Mouse (Mus musculus): Measurements from ENCODE around the gene H2-T22. TPM values are rescaled to one million over a fixed set of nuclear protein-coding genes. Genes with fewer than 3 reads are reported as not detected.
"Not testable (repeated sequence)": the region's sequence is repeated elsewhere in the genome, so short reads cannot be mapped to it uniquely, and the experiment has no call there.

The H2-T22 gene
- 18.8 and 21.1 TPM in 2 replicates for polyA plus RNA-seq (2015; fragmentation: Nextera tagmentation; extraction: Ambion mirVana)

DNA sequence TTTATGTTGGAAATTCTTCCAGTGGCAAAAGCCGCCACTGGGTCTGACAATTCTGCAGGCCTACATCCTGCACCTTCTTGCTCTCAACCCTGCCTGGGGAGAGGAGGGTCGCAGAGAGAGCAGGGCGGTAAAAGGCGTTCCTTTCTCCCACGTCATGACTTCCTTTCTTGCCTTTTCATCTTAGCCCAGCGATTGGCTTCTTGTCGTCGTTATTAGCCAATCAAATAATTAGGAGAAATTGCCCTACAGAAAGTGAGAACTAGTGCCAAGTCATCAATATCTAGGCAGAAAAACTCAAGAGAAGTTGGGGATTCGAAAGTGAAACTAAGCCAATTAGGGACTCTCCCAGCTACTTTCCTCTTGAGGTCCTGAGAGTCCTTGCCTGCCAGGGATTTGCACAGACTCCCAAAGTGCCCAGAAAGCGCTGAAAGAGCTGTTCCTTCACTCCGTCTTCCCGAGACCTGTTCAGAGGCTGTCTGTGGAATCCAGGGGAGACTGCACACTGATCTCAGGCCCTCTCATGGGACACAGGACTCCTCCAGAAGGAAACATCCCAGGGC lies at the start of gene H2-T22, which contains the start of gene Gm6034:
H2-T22 (minus strand) TSS at position 138 of the 560 bp plus-strand sequence.
Gm6034 (plus strand) TSS at position 352 of the 560 bp plus-strand sequence.
- H3K36me3 ChIP-seq, H3K27ac ChIP-seq, H3K27me3 ChIP-seq, H3K9me3 ChIP-seq, H3K4me1 ChIP-seq: not testable (repeated sequence)
- peak within 1 kb of the TSS; percentile 77 for H3K4me2 ChIP-seq (replicated peaks)
- peak within 1 kb of the TSS; percentile 45 for H3K4me3 ChIP-seq
- peak within 1 kb of the TSS; percentile 63 for H3K9ac ChIP-seq
- 1% methylated on average over 12 of the region's 12 CpGs for WGBS
- ATAC-seq (ENCODE audit: low FRiP score, low read depth) = peak; percentile 98

DNA sequence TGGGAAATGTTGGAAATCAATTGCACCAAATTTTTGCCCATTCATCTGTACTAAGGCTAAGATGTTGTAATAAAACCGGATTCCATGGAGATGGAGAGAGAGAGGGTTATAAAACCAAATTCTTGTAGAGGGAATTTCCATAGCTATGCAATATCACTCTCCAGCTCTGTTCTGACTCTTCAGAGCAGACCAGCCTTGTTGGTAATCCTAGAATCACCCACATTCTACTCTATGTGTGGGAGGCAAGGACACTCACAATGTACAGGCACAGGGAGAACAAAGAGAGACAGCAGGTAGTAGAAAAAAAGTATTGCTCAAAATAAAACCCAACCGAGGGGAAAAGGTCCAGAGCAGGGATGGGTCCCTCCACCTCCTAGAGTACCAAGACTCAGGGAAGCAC lies 49.4 kb upstream of the H2-T22 start:
- not testable (repeated sequence) for H3K36me3 ChIP-seq; H3K4me3 ChIP-seq; H3K9ac ChIP-seq; ATAC-seq (ENCODE audit: low FRiP score, low read depth); H3K9me3 ChIP-seq; H3K27ac ChIP-seq; H3K4me1 ChIP-seq; H3K4me2 ChIP-seq (replicated peaks)
- no CpG with 5 or more reads among the region's 2 CpGs for WGBS
- peaks cover 12% of the 10 kb centered on the region for H3K27me3 ChIP-seq

DNA sequence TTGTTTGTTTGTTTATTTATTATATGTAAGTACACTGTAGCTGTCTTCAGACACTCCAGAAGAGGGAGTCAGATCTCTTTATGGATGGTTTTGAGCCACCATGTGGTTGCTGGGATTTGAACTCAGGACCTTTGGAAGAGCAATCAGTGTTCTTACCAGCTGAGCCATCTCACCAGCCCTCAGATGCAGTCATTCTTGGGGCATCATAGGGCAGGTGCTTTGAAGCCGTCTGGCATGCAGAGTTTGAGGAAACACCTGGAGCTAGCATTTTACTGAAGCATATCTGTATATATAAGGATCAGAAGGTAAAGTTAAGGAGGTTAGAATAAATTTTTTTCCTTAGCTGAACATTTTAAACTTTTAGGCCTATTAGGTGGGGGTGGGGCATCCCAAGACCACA lies 43.4 kb upstream of the H2-T22 start:
- not testable (repeated sequence) for H3K27ac ChIP-seq; H3K9me3 ChIP-seq; H3K4me2 ChIP-seq (replicated peaks); H3K4me3 ChIP-seq; H3K4me1 ChIP-seq; ATAC-seq (ENCODE audit: low FRiP score, low read depth); H3K36me3 ChIP-seq; H3K9ac ChIP-seq
- peaks cover 49% of the 10 kb centered on the region for H3K27me3 ChIP-seq
- 38% methylated on average over 1 of the region's 1 CpGs for WGBS

DNA sequence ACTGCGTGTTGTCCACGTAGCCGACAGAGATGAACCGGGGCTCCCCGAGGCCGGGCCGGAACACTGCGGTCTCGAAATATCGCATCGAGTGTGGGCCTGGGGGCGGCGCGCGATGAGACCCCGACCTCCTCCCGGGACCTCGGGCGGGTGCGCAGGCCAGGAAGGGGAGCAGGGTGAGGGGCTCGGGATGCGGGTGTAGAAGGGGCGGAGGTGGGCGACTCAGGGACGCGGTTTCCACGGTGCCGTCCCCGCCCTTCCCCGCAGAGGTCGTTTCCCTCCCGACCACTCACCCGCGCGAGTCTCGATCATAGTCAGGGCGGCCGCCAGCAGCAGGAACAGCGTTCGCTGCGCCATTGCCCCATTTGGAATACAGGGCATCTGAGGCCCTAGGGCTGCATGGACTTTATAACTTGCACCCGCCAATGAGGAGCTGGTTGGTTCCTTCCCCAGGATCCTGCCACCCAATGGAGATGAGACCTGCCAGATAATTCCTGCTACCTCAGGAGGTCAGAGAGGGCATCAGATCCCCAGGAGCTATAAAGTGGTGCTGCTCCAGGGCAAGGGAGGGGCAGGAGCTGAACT lies 41.4 kb upstream of the H2-T22 start:
- no peak overlapping the region for H3K27ac ChIP-seq
- H3K4me2 ChIP-seq (replicated peaks) = peak overlapping the region; percentile 95
- under 1% methylated on average over 42 of the region's 42 CpGs for WGBS
- no peak; the same call in 1 of the 2 replicates for ATAC-seq (ENCODE audit: low FRiP score, low read depth)
- peak overlapping the region; percentile 51 for H3K4me3 ChIP-seq
- H3K9ac ChIP-seq = peak overlapping the region; percentile 60
- H3K4me1 ChIP-seq = peaks cover 8% of the 10 kb centered on the region; the same call in 1 of the 2 replicates
- H3K27me3 ChIP-seq = peaks cover 51% of the 10 kb centered on the region
- H3K36me3 ChIP-seq = no peaks in the 10 kb centered on the region
- H3K9me3 ChIP-seq = no peaks in the 10 kb centered on the region

DNA sequence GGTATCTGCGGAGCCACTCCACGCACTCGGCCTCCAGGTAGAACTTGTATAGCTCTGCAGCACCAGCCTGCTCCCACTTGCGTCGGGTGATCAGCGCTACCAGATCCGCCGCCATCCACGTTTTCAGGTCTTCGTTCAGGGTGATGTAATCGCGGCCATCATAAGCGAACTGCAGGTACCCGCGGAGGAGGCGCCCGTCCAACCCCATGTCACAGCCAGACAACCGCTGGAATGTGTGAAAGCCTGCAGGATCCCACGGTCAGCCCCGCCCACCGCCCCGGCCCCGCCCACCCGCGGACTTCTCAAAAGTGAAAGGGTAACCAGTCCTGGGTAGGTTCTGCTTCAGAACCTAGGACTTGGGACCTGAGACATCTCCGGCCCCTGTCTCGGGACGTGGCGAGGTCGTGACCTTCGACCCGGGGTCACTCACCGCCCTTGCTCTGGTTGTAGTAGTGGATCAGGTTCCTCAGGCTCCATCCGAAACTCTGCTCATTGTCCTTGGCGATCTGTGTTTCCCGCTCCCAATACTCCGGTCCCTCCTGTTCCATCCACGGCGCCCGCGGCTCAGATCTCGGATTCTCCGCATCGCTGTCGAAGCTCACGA lies 40.8 kb upstream of the H2-T22 start:
- ATAC-seq (ENCODE audit: low FRiP score, low read depth) = peak; percentile 76
- Histone ChIP-seq H3K27ac (no peak overlapping the region), H3K4me1 (peaks cover 8% of the 10 kb centered on the region; the same call in 1 of the 2 replicates), H3K36me3 (no peaks in the 10 kb centered on the region), H3K9ac (peak overlapping the region; percentile 60), H3K9me3 (no peaks in the 10 kb centered on the region), H3K4me2 (replicated peaks) (peak overlapping the region; percentile 95), H3K4me3 (peak overlapping the region; percentile 51), H3K27me3 (peaks cover 51% of the 10 kb centered on the region)
- under 1% methylated on average over 46 of the region's 46 CpGs for WGBS

DNA sequence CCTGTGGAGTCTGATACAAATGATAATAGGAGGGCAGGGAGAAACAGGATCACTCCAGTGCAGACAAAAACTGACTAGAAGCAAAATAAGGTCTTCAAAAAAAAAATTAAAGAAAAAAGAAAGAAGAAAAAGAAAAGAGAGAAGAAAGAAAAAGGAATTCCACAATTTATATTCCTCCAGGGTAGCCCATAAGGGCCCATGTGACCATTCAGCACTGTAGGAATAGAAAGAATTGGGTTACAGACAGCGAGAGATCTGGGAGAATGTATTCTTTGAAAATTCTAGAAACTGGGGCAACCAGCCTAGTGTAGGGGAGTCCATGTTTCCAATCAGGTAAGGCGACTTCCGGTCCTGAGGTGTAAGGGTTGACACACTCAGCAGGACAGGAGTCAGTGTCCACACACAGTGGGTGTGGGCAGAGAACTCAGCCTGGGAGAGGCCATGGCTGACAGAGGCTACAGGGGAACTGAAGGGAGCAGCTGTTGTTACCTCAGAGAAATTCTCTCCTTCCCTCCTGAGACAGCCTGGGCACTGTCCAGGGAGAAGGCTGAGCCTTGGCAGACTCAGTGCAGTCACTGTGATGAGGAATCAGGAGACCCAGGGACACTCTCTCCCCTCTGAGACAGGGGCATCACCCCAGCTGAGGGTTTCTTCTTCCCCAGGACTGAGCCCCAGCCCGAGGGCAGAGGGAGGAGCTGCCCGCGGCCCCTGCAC lies 40.1 kb upstream of the H2-T22 start:
- not testable (repeated sequence) for H3K27ac ChIP-seq; H3K9ac ChIP-seq; H3K9me3 ChIP-seq; H3K36me3 ChIP-seq; ATAC-seq (ENCODE audit: low FRiP score, low read depth); H3K4me1 ChIP-seq
- Histone ChIP-seq H3K27me3 (peaks cover 51% of the 10 kb centered on the region), H3K4me2 (replicated peaks) (peak overlapping the region; percentile 95), H3K4me3 (peak overlapping the region; percentile 51)
- 33% methylated on average over 6 of the region's 6 CpGs for WGBS

DNA sequence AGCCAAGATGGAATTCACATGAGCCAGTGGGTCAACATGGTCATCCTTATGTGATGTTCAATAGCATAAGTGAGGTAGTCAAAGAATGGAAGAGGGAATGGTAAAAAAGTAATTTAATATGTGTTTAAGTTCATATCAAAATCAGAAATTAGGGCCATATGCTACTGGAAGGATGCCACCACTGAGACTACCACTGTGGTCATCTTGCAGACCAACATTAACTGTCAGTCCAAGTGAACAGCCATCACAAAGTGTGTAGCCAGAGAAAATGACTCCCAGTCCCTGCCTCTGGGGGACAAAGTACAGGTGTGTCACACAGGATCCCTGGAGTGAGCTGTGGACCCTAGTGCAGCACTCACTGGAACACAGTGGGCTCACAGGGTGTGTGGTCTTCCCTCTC lies 39.4 kb upstream of the H2-T22 start:
- not testable (repeated sequence) for H3K4me3 ChIP-seq

DNA sequence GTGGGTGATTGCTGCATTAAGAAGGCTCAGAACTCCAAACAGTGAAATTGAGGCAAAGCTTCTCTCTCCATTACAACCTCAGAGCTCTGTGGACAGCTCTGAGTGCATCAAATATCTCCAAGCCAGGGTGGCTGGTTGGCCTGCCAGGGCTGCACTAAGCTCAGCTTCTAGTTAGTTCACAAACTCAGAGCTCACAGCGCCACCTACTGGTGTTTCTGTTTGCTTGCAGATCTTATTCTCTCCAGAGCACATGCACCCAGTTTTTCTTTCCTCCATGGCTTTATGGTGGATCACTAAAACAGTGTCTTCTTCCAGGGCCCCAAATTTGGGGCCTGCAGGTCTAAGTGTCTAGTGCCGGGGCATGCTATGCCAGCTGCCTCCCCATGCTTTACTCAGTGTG lies 18.3 kb upstream of the H2-T22 start:
- no peak for ATAC-seq (ENCODE audit: low FRiP score, low read depth)
- H3K4me3 ChIP-seq = no peak overlapping the region
- H3K9me3 ChIP-seq = no peaks in the 10 kb centered on the region
- no peaks in the 10 kb centered on the region for H3K4me1 ChIP-seq
- H3K27ac ChIP-seq = no peak overlapping the region
- no peaks in the 10 kb centered on the region for H3K27me3 ChIP-seq
- H3K4me2 ChIP-seq (replicated peaks) = no peak overlapping the region
- no peaks in the 10 kb centered on the region for H3K36me3 ChIP-seq
- WGBS = 24% methylated on average over 2 of the region's 2 CpGs
- no peak overlapping the region for H3K9ac ChIP-seq

More for the DNA sequence above, 39.4 kb upstream of the H2-T22 start:
- H3K9ac ChIP-seq; H3K4me1 ChIP-seq; H3K9me3 ChIP-seq; ATAC-seq (ENCODE audit: low FRiP score, low read depth); H3K4me2 ChIP-seq (replicated peaks); H3K36me3 ChIP-seq; H3K27ac ChIP-seq: not testable (repeated sequence)
- H3K27me3 ChIP-seq = peaks cover 51% of the 10 kb centered on the region

DNA sequence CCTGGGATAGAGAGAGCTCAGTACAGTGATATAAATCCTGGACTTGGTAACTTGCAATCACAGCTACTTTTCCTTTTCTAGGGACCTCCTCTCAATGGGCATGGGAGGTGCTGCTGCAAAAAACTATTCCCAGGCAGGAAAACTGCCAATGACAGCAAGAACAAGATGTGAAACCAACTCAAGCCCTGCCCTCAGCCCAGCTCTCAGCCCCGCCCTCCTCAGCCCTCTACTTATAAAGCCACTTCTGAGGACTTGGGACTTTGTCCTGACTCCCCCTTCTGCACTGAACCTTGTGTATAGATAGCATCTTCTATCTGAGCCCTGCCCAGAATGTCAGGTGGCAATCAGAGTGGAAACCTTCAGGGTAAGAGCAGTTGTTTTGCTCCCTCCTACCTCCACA lies 15.8 kb upstream of the H2-T22 start, which contains the start of gene Gm11127:
Gm11127 (minus strand) TSS at position 10 of the 400 bp plus-strand sequence.
- not testable (repeated sequence) for H3K9me3 ChIP-seq; H3K36me3 ChIP-seq; H3K4me1 ChIP-seq; H3K4me3 ChIP-seq; H3K27me3 ChIP-seq; H3K27ac ChIP-seq; H3K9ac ChIP-seq; ATAC-seq (ENCODE audit: low FRiP score, low read depth); H3K4me2 ChIP-seq (replicated peaks)
- 71% methylated on average over 1 of the region's 1 CpGs for WGBS

DNA sequence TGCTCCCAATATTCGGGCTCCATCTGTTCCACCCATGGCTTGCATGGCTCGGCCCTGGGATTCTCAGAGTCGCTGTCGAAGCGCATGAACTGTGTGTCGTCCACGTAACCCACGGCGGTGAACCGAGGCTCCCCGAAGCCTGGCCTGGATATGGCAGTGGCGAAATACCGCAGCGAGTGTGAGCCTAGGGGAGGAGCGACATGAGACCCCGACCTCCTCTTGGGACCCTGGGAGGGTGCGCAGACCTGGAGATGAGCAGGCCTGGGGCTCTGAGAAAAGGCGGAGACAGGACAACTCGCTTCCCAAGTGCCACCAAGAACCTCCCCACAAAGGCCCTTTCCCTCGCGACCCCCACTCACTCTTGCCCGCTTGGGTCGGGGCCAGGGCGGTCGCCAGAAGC lies 15.4 kb upstream of the H2-T22 start:
- not testable (repeated sequence) for H3K4me3 ChIP-seq; H3K9ac ChIP-seq; ATAC-seq (ENCODE audit: low FRiP score, low read depth); H3K9me3 ChIP-seq; H3K36me3 ChIP-seq; H3K27me3 ChIP-seq; H3K27ac ChIP-seq; H3K4me1 ChIP-seq; H3K4me2 ChIP-seq (replicated peaks)
- whole genome bisulfite sequencing = 87% methylated on average over 25 of the region's 25 CpGs

DNA sequence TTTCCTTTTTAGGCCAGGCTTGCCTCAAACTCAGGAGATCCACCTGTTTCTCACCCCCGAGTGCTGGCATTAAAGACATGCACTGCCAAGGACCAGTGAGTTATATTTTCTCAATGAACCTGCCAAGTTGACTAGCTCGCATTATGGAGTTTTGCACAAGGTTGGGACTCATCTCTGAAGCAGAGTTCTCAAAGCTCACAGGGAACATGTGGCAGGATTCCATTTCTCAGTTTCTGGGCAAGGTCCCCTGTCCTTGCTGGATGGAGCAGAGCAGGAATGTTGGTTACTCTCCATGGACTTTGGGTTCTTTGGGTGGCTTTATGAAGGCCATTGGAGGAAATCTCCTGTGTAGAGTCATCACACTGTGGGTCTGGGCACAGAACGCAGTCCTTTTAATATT lies 739 bp upstream of the H2-T22 start:
- peaks cover 4% of the 10 kb centered on the region; the same call in 1 of the 2 replicates for H3K4me1 ChIP-seq
- ATAC-seq (ENCODE audit: low FRiP score, low read depth) = no peak
- H3K4me2 ChIP-seq (replicated peaks) = peak overlapping the region; percentile 77
- 0 out of 2 replicates have a peak, but pooled peaks cover 3% of the 10 kb centered on the region for H3K27me3 ChIP-seq
- H3K36me3 ChIP-seq = no peaks in the 10 kb centered on the region
- H3K4me3 ChIP-seq = peak overlapping the region; percentile 45
- peak overlapping the region; percentile 54 for H3K9ac ChIP-seq
- no peak overlapping the region for H3K27ac ChIP-seq
- H3K9me3 ChIP-seq = no peaks in the 10 kb centered on the region
- WGBS = 74% methylated on average over 3 of the region's 3 CpGs

DNA sequence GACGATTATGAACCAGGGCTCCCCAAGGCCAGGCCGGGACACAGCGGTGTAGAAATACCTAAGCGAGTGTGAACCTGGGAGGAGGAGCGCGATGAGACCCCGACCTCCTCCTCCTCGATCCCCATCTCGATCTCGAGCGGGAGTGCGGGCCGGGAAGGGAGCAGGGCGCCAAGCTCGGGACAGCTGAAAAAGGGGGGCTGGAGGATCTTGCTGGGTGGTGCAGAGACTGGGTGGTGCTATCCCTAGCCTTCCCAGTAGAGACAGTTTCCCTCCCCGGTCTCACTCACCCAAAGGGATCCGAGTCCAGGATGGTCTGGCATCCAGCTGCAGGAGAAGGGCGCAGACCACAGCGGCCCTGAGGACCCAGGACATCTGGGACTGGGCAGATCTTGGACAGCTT lies 492 bp downstream of the H2-T22 start:
- 0% methylated on average over 19 of the region's 19 CpGs for WGBS
- Histone ChIP-seq H3K4me2 (replicated peaks) (peak overlapping the region; percentile 77), H3K9ac (peak overlapping the region; percentile 63), H3K4me3 (peak overlapping the region; percentile 45)
- H3K9me3 ChIP-seq, H3K27me3 ChIP-seq, H3K36me3 ChIP-seq, H3K27ac ChIP-seq, H3K4me1 ChIP-seq: not testable (repeated sequence)
- ATAC-seq (ENCODE audit: low FRiP score, low read depth) = peak; percentile 72
